Mouse (Mus musculus): Measurements from ENCODE around the gene Elmo1. TPM values are rescaled to one million over a fixed set of nuclear protein-coding genes. Genes with fewer than 3 reads are reported as not detected.

The Elmo1 gene
- 1 to 10 TPM; 7.0 to 9.4 (median 7.7) TPM for total RNA-seq (2022)

DNA sequence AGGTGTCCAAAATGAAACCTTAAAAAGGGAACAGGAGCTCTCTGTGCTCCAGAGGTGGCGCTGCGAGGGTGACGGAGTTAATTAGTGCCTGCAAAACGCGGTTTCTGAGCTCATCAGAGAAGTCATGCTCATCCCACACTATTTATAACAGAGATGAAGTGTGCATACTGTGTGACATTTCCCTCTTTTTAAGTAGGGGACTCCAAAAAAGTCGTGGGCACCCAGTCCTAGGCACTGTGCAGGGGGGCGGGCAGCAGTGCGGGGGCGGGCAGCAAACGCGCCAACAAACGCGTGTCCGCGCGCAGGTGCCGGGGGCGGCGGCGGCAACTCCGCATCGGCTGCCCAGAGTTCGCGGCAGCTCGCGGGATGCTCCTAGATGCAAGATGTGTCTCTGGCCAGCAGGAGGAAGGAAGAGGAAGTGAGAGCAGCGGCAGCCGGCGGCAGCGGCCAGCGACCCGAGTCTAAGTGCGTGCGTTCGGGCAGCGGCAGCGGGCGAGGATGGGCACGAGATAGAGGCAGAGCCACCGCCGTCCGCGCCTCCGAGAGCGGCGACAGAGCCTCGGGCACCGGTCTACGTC, at the start of gene Elmo1:
TSS of gene Elmo1 (plus strand) at position 464 of the 578 bp plus-strand sequence.
- peak; percentile 72 for DNase-seq (ENCODE audit: low spot score)

DNA sequence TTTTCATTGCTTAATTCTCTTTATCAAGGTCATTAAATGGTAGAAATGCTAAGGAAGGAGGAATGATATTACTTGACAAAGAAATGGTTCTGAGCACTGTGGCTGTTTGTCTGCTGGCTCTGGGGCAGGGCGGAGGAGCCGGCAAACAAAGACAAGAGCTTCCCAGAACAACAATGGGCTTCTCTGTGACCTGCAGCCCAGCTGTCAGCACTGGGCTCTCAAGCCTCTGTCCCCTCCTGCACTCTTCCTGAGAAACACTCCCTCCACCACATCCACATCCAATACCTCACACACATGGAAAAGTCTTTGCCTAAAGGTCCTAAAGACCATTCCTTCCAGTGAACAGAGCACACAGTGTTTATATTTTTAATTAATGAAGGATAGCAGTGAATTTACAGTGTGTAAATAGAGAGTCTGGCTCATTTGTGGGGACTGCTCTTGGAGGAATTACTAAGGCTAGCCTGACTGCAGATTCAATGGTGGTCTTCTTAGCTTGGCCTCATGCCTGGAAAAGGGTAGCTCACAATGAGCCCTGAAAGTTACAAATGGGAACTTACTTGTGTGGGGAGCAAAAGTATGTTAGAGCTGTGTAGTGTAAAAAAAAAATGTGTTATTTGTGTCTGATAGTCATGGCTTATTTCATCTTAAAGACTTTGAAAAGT, 49.1 kb upstream of the Elmo1 start:
- no peak for DNase-seq (ENCODE audit: low spot score)

DNA sequence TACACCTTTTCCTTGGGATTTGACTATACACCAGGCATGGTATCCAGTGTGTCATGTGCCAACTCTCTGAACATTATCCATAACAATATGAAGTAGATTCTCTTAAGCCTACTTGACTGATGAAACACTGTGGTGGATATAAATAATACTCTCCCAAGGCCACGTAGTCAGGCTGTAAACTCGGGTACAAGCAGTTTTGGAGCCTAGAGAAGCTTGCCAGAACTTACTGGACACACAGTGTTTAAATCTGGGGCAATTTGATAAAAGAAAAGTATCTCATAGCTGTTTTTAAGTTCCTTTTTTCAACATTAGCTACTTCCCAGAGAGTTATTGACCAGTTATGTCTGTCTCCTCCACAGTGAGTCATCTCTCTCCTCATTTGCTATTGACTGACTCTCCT, 47.5 kb upstream of the Elmo1 start:
- no peak for DNase-seq (ENCODE audit: low spot score)

DNA sequence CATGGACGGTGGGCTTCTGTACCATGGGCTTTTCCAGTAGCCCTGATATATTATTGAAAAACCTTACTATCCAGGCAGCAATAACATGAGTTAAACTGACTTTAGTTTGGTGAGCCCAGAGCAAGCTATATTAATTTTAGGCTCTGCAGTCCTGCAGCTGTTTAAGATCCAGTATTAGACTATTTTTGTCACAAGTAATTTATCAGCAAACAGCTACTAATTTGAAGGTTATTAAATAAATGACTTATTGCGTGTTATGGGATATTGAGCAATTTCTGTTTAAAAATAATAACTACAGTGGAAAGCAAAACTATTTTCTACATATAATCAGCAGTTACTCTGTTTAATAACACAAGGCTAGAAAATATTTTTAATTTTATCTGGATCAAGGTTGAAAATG, 45.0 kb upstream of the Elmo1 start:
- DNase-seq (ENCODE audit: low spot score): no peak

DNA sequence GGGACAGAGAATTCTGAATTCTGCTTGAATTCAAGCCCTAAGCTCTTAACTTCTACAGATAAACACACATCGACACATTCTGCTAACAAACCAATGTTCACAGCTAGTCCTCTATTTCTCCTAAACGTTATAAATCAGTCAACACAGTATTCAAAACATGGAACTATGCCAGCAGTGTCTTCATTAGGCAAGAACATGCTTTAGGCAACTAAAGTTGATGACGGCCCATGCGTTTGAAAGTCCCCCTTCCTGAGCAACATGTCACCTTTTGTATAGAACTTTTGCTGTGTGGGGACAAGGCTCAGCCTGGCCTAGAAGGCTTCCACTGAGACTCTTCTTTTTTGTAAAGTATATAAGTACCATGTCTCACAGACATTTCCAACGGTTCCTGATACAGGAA, 44.6 kb upstream of the Elmo1 start:
- DNase-seq (ENCODE audit: low spot score): no peak

DNA sequence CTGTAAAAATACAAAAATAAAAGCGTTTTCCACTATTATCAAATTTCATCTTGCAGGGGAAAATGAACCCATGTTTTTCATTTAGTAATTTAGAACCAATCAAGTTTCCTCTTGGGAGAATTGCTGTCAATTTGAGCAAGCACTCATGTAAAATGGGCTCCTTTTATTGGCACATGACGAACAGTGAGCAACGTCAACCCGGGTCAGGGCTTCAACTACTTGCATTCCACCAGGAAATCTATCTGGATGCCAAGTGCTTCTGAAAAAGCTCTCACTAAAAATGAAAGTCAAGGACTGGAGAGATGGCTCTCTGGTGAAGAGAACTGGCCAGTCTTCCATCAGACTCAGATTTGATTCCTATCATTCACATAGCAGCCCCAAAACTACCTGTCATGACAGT, 44.0 kb upstream of the Elmo1 start:
- no peak for DNase-seq (ENCODE audit: low spot score)

DNA sequence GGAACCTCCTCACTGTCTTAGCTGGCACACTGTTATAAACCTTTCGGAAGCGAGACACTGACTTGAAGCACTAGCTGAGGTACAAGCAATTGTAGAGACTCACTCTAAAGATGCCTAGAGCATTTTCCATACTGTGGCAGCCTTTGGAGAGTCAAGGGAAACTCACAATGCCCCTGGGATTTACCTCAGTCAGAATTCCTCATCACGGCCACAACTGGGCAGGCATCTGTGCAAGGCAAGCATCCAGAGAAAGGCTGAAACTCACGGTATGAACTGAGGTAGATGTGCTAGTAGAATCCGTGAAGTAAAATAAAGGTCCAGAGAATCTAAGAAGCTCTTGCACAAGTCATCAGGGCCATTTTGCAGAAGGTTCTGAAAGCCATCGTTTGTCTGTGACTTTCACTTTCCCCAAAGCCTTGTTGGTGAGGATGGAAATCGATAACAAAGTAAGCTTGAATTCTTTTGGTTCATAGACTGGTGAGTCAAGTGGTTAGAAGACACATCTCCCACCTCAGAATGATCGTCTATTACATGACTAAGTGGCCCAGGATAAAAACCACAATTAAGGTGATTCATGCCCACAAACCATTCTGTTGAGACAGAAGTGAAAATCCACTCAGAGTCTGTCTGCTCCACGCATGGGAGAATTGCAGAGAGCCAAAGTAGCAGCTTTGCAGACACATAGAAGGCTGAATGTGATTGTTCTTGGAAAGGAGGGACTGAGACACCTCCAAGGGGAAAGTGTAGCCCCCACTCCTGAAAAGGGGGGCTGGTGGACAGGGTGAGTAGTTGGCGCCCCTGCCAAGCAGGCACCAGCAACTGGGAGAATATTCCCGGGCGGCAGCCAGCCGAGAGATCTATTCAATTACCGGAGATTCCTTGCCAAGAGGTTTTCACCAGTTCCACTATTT, 42.2 kb upstream of the Elmo1 start:
- DNase-seq (ENCODE audit: low spot score): no peak

DNA sequence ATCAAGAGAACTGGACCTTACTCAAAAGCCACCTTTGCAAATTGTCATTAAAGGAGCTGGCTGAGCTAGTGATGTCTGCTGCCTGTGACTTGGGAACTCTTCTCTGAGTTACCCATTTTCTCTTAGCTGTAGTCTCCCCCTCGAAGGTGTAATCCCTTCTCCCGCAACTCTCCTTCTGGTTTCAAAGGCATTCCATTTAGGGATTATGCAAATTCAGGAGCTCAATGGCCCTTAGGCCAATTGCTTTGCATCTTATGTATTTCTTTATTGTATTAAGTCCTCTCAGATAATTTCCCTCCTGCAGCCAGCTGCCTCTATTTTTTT, 41.6 kb upstream of the Elmo1 start:
- no peak for DNase-seq (ENCODE audit: low spot score)

DNA sequence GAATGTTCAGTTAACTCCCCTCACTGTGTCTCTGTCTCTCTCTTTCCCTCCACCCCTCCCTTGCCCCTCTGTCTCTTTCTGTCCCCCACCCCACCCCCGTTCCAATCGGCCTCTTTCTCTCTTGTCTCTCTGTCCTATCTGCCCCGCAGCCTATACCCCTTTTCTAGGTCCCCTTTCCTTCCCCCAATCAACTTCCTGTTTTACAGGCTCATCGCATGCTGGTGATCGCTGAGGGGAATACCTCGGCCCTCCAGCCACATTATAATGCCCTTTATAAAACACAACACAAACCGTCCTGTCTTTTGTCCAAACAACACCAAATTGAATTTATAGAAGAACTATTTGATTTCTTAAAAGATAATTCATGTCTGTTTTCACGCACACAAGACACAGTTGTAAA, 40.7 kb upstream of the Elmo1 start:
- DNase-seq (ENCODE audit: low spot score): no peak

DNA sequence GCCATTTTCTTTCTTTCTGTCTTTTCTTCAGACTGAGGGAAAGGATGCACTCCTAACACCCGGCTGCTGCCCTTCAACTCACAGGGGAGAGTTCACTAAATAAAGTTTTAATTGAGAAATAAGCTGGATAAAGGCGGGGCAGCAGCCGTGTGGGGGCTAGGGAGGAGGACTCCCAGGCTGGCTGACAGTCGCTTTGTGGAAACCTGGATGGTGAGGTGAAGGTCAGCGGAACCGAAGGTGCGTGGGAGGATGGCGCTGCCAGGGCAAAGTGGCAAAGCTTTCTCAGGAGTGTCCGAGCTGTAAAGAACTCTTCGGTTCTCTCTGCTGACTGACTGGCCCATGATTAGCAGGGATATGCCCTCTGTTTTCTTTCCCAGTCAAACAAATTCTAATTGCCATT, 40.2 kb upstream of the Elmo1 start:
- DNase-seq (ENCODE audit: low spot score): no peak

DNA sequence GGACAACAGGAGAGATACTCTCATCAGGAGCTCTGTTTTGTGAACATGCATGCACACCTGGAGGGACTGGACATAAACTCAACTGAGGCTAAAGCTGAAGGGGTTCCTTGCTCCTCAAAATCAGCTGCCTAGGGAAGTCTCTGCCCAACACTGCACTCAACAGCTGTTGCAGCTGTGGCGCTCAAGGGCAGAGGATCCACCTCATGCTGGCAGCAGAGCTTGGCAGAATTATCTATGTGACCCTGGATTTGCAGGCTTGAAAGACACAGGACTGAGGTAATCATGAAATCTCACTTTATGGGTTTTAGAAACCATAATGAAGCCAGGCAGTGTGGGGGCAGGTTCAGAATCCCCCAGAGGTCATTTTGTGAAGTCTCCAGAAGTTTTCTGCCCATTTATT, 32.5 kb upstream of the Elmo1 start:
- DNase-seq (ENCODE audit: low spot score): no peak

DNA sequence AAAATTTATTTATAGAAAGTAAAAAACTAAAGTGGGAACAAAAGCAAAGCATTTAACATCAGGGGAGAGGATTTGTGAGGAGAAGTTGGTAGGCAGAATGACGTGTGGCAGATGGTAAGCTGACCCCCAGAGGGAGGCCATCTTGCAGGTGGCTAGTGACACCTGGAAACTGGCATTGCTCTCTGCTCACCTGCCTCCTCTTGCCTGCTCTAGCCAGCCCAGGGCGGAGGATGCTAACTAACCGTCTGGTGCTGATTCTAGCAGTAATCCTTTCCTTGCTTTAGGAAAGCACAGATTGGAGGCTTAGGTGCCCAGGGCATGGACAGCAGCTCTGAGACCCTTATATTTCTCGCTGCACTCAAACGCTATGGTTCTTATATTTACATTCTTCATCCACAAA, 29.4 kb upstream of the Elmo1 start:
- DNase-seq (ENCODE audit: low spot score): no peak

DNA sequence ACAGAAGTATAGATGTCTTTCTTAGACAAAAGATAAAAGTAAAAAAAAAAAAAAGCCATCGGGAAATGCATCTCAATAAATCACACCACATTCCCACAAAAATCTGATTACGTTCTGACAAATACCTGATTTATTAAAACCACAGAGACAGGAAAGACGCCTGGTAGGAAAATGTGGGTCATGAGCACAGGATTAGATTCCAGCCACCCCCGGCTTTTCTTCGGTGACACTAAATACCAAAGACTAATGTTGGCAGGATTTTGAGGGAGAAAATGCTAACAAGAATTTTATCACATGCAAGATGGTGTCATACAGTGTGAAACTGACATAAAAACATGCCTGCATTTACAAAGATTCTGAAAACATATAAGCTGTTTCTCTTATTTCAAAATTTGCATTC, 27.1 kb upstream of the Elmo1 start:
- no peak for DNase-seq (ENCODE audit: low spot score)

DNA sequence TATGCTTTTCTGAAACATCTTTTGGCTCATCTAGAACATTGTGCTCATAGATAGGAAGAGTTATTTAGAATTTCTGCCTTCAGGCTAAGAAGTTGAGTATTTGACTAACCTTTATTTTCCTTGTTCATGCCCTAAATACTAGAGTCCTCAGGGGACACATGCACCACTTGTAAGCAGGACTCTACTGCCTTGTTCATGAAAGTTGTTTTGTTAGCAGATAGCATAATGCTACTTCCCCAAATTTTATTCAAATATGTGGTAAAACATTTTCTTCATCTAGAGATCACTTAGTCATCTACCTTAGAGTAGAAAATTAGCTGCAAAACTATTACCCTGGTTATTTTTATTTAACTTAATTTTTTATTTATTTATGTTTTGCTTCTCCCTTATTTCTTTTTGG, 18.4 kb upstream of the Elmo1 start:
- DNase-seq (ENCODE audit: low spot score): no peak

DNA sequence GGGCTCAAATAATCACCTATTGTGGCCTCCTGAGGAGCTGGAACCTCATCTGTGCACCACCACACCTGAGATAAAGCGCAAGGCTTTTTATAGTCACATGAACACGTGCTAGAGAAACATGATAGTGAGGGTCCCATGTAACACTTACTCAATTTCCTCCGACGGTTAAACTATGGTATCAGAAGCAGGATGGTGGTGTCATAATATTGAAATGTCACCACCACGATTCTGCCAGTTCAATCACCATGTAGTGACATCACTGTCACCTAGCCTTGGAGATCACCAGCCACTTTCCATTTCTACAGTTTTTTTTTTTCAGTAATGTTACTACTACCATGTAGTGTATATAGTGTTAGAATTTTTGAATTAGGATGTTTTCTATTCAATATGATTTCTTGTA, 17.4 kb upstream of the Elmo1 start:
- no peak for DNase-seq (ENCODE audit: low spot score)

DNA sequence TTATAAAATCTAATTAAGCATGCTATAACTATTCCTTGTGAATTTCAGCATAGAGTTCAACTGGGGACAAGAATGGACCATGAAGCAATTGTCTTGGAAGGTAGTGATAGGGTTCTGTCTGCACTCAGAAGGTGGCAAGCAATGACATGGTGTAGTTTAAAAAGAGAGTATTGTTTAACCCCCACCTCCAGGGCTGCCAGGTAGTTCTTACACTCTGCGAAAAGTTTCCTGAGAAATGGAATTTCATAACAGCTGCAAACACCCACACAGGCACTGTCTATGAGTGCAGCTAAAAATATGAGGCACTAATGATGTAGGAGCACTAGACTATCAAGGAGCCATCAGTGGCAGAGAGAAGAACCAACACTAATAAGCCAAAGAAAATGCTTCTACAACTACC, 13.9 kb upstream of the Elmo1 start:
- no peak for DNase-seq (ENCODE audit: low spot score)

DNA sequence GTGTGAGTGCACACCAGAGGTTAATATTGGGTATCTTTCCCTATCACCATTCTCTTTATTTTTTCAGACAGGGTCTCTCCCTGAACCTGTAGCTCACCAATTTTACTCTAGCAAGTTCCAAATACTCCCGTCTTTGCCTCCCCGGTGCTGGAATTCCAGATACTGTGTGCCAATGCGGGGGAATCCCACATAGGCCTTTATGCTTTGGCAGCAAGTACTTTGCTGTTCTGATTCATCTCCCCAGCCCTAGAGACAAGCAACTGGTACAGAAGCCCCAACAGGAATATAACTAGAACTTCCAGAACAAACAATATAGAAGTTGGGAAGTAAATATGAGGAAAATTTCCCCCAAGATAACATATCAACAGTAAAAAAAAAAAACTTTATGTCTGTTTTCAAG, 13.2 kb upstream of the Elmo1 start:
- DNase-seq (ENCODE audit: low spot score): no peak

DNA sequence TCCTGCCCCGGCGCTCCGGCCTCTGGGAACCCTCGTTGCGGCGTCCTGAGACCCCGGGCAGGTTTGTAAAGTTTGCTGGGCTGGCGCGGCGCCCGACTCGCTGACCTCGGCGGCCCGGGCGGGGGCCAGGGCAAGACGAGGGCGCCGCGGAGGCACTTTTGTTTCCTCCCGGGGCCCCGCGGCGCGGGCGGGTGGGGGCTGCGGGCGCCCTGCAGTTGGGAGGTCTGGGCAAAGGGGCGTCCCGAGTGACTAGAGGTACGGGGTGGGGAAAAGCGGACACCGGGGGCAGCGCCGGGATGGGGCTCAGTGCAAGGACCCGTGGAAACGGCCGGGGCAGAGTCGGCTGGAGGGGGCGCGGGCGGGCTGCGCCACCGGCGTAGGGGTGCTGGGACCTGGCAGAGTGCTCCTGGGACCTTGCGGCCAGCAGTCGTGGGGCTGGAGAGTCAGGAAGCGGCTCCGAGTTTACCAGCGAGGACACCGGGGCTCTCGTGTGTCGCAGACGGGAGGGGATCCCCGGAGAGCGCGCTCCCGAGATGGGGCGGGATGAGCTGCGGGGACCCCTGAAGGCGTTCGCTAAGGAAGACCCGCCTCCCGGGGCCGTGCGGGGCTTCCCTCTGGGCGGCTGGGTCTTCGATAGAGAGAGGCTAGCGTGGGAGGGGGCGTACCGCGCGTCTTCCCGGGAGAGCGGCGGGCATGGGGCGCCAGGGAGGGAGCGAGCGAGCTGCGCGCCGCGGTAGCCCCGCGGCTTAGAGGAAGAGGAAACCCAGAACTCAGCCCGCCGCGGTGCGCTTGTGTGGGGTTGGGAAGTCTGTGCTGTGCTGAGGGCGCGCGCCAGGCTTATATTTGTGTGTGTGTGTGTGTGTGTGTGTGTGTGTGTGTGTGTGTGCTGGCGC, 561 bp downstream of the Elmo1 start:
- no peak for DNase-seq (ENCODE audit: low spot score)

DNA sequence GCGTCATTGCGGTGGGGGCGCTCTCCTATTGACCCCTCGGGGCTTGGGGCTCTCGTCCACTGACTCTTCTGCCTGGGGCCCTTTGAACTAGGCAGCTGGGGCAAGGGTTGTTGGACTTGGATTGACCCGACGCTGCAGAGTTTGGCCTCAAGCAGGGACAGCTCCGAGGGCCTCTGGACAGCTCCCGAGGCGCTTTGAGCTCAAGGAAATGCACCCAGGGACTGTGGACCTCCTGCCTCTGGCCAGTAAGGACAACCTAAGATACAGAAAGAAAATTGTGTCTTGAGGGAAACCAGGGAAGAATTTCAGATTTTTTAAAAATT, 1.2 kb downstream of the Elmo1 start:
- DNase-seq (ENCODE audit: low spot score): no peak

DNA sequence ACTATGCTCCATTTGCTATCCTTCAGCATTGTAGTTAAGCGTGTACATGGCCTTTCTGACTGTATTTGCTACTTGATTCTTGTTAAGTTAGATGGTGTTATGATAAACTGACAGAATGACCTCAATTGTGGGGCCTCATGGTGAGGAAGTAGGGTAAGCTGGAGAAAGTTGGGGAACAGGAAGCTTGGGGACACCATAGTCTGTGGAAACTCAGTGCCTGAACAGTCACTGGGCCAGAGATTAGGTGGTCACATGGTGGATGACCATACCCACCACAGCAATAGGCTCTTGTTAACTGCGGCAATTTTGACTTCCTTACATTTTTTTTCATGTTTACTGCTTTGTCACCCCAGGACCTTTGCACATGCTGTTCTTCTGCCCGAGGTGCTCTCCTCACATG, 1.9 kb downstream of the Elmo1 start:
- no peak for DNase-seq (ENCODE audit: low spot score)

DNA sequence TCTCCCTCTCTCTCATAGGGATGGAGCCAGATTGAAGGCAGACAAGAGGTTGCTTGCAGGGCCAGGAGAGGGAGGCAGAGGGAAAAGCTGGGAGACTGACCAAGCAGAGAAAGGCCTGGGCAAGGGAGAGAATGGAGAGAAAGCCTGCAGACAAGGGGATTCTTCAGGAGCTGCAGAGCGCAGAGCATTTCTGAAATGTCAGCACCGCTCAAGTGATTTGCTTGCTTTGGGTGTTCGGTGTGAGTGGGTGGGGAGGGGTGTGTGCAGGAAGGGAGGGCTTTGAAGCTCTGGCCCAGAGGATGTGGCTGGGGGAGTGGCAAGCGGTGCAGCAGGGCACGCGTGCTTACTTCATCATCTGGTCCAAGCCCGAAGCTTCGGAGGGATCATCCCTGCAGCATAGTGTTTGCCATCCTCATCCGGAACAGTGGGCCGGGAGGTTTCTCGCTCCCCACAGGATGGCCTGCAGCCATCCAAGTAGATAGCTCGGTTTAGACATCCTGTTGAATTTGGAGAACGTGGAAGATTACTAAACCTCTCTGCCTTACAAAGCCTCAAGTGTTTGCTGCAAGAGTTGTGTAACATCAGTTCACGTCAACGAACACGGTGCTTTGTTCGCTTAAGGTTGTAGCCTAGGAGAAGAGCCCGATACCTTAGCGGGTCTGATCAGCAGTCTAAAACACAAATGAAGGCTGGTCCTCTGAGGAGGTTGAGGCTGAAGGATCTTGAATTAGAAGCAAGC, 3.1 kb downstream of the Elmo1 start:
- DNase-seq (ENCODE audit: low spot score): peak; percentile 54
